Mouse (Mus musculus) forebrain, postnatal 0 days (tissue): ENCODE measurements around the gene Cab39. TPM values are rescaled to one million over a fixed set of nuclear protein-coding genes. Genes with fewer than 3 reads are reported as not detected.

Source experiments
- ATAC-seq: fragments of 200-750 bp; cut with Nextera tagmentation; 2 replicates; pipeline ENCODE4 v1.8.0; 2017; ENCODE audit warnings: mild to moderate bottlenecking, moderate library complexity
- DNase-seq: peaks from one replicate; pipeline ENCODE4 v3.0.0-alpha.2; 2015
- H3K27ac ChIP-seq: fragments of 300-500 bp; sonication (generic); 2 replicates; pipeline ENCODE4 v1.5.1; 2014; ENCODE audit warnings: low read depth, mild to moderate bottlenecking, antibody characterized with exemption, low read length, moderate library complexity, mixed read lengths
- H3K27me3 ChIP-seq: fragments of 300-500 bp; sonication (generic); 2 replicates; pipeline ENCODE4 v1.6.1; 2014; ENCODE audit warnings: mild to moderate bottlenecking, low read length, mixed read lengths; ENCODE audit not compliant: insufficient read depth
- H3K36me3 ChIP-seq: fragments of 300-500 bp; sonication (generic); 2 replicates; pipeline ENCODE4 v1.6.1; 2014; ENCODE audit warnings: mild to moderate bottlenecking, moderate library complexity; ENCODE audit not compliant: insufficient read depth
- H3K4me1 ChIP-seq: fragments of 300-500 bp; sonication (generic); 2 replicates; pipeline ENCODE4 v1.6.1; 2014; ENCODE audit warnings: antibody characterized with exemption; ENCODE audit not compliant: insufficient read depth
- H3K4me2 ChIP-seq: fragments of 300-500 bp; sonication (generic); 2 replicates; pipeline ENCODE4 v1.6.1; 2014; ENCODE audit warnings: low read depth, mild to moderate bottlenecking, moderate library complexity
- H3K4me3 ChIP-seq: fragments of 300-500 bp; sonication (generic); 2 replicates; pipeline ENCODE4 v1.5.1; 2014; ENCODE audit warnings: low read depth, low read length, mixed read lengths
- H3K9ac ChIP-seq: fragments of 300-500 bp; sonication (generic); 2 replicates; pipeline ENCODE4 v1.6.1; 2014; ENCODE audit warnings: mild to moderate bottlenecking
- H3K9me3 ChIP-seq: fragments of 300-500 bp; sonication (generic); 2 replicates; pipeline ENCODE4 v1.6.1; 2016; ENCODE audit warnings: low read length
- CTCF ChIP-seq: sonication (generic); IDR thresholded peaks from 2 replicates; pipeline ENCODE4 v1.5.1; 2016; ENCODE audit warnings: antibody characterized with exemption, control low read depth, low read depth
- WGBS: fragments of 180-500 bp; shearing (Covaris S2); extraction: QIAGEN DNeasy Blood & Tissue Kit; methylation state at CpG from one replicate; pipeline ENCODE4 v1.1.7; 2014; 5-methylcytosine and 5-hydroxymethylcytosine counted together
- polyA plus RNA-seq: library from polyadenylated mRNA; unstranded; fragments of >200 nt; fragmentation: Nextera tagmentation; extraction: Ambion mirVana; gene quantifications from 2 replicates; pipeline ENCODE4 v1.2.1, GENCODE M21; 2015
- total RNA-seq: library from RNA; depleted of rRNA; stranded (reverse); fragments of >200 nt; gene quantifications from 2 replicates; pipeline ENCODE4 v1.2.3, GENCODE M21; 2014

Gene Cab39
- total and polyA plus RNA-seq, 2 experiments from 2014 or later = 46.1 to 216 TPM

DNA sequence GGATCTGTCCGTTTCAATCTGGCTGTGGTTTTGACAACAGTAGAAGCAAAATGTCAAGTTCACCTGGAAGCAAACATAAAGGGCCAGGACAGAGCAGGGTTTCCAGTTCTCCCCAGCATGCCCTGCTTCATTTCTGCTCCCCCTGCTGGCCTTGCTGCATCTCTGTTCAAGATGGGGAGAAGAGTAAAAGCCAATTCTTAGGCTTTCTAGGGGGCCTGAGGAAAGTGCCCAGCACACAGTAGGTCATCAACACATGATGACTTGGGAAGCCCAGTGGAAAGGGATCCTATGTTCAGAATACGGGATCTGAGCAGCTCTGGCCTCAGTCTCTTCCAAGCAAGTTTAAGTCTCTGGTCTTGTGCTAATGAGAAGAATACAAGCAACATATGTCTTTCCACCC is 61.2 kb downstream of the Cab39 start:
- H3K27me3 ChIP-seq = no peaks in the 10 kb centered on the region
- no peak overlapping the region for H3K4me2 ChIP-seq
- H3K9me3 ChIP-seq = no peaks in the 10 kb centered on the region
- no peak overlapping the region for H3K9ac ChIP-seq
- DNase-seq (no peak), ATAC-seq (no peak)
- no peak overlapping the region for H3K27ac ChIP-seq
- peak; percentile 47 for TF ChIP-seq CTCF
- no peaks in the 10 kb centered on the region for H3K4me1 ChIP-seq
- H3K36me3 ChIP-seq = peaks cover 15% of the 10 kb centered on the region
- WGBS = 92% methylated on average over 2 of the region's 2 CpGs
- no peak overlapping the region for H3K4me3 ChIP-seq

DNA sequence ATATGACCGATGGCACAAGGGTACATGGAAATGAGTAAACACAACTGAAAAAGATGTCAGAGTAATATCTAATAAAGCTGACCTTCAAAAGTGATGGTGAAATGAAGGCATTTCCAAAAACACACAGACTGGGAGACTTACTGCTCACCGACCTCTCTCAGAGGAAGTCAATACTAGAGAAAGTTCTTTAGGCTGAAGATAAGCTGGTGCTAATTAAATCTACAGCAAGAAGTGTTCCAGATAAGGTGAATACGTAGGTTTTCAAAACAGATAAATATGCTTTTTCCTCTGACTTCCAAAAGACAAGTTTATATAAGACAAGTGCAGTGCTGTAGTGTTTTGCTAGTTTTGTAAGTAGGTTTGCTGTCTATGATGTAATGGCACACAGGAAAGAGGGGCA is 63.0 kb downstream of the Cab39 start:
- DNase-seq (no peak), ATAC-seq (no peak)
- H3K36me3 ChIP-seq = peaks cover 10% of the 10 kb centered on the region
- no peak overlapping the region for H3K4me3 ChIP-seq
- no peak for TF ChIP-seq CTCF
- no peaks in the 10 kb centered on the region for H3K27me3 ChIP-seq
- no peak overlapping the region for H3K27ac ChIP-seq
- no peak overlapping the region for H3K9ac ChIP-seq
- no peak overlapping the region for H3K4me2 ChIP-seq
- WGBS = 90% methylated on average over 3 of the region's 3 CpGs
- no peaks in the 10 kb centered on the region for H3K4me1 ChIP-seq
- H3K9me3 ChIP-seq = 0 out of 2 replicates have a peak, but pooled peaks cover under 1% of the 10 kb centered on the region

DNA sequence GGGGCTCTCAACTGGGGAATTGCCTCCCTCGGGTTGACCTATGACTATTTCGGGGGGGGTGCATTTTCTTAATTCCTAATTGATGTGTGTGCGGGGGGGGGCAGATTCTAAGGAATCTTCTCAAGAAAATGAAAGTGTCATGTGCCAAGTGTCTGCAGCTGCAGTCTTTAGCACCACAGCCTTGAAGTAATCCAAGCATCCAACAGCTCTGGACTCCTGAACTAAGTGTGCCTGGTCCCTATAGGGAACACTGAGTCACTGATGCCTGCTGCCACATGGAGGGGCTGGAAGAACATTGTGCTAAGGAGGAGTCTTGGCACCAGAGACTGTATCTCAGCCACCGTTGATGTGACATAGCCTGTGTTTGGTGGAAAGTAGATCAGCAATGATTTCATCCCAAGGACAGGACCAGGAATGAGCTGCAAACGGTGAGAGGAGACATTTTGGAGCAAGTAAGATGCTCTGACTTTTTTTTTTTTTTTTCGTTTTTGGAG is 64.1 kb downstream of the Cab39 start:
- DNase-seq = no peak
- 75% methylated on average over 6 of the region's 6 CpGs for WGBS

DNA sequence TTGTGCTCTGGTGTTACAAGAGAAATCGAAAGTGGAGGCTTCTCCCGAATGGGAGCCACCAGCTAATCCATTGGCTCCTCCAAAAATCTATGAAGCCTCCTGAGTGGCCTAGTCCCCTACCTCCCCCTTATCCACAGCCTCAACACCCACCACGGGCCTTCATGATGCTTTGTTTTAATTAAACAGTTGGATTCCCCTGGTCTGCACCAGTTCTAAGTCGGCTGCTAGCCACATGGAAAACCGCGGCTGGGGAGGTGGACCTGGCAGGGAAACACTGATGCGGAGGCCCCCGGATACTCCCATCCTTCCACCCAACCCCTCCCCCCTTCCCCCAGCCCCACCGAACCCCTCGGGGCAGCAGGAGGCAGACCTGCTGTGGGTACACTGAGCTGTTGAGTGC is 71.1 kb downstream of the Cab39 start:
- Histone ChIP-seq H3K36me3 (no peaks in the 10 kb centered on the region), H3K4me1 (no peaks in the 10 kb centered on the region), H3K4me3 (no peak overlapping the region), H3K27ac (no peak overlapping the region), H3K9ac (no peak overlapping the region), H3K27me3 (no peaks in the 10 kb centered on the region), H3K9me3 (0 out of 2 replicates have a peak, but pooled peaks cover 4% of the 10 kb centered on the region), H3K4me2 (no peak overlapping the region)
- ATAC-seq (no peak), DNase-seq (no peak)
- 92% methylated on average over 10 of the region's 10 CpGs for WGBS
- no peak for TF ChIP-seq CTCF

More for the DNA sequence above, 64.1 kb downstream of the Cab39 start:
- peak; percentile 39 for TF ChIP-seq CTCF
- H3K9me3 ChIP-seq = 0 out of 2 replicates have a peak, but pooled peaks cover 4% of the 10 kb centered on the region
- H3K36me3 ChIP-seq = peaks cover under 1% of the 10 kb centered on the region; the same call in 1 of the 2 replicates
- no peak for ATAC-seq
- H3K27me3 ChIP-seq = no peaks in the 10 kb centered on the region
- H3K4me1 ChIP-seq = no peaks in the 10 kb centered on the region
- H3K27ac ChIP-seq = no peak overlapping the region
- no peak overlapping the region for H3K4me3 ChIP-seq
- no peak overlapping the region for H3K4me2 ChIP-seq
- H3K9ac ChIP-seq = no peak overlapping the region

GRCm38 (mm10) chr1:85870001-85870400 is 76.8 kb downstream of the Cab39 start:
- Histone ChIP-seq H3K4me1 (no peaks in the 10 kb centered on the region), H3K36me3 (no peaks in the 10 kb centered on the region), H3K9ac (no peak overlapping the region), H3K4me3 (no peak overlapping the region), H3K27me3 (no peaks in the 10 kb centered on the region), H3K27ac (peak overlapping the region; percentile 57; the same call in 1 of the 2 replicates), H3K4me2 (no peak overlapping the region), H3K9me3 (0 out of 2 replicates have a peak, but pooled peaks cover 3% of the 10 kb centered on the region)
- DNase-seq (peak; percentile 56), ATAC-seq (peak; percentile 90)
- no peak for TF ChIP-seq CTCF
- 60% methylated on average over 7 of the region's 7 CpGs for WGBS

DNA sequence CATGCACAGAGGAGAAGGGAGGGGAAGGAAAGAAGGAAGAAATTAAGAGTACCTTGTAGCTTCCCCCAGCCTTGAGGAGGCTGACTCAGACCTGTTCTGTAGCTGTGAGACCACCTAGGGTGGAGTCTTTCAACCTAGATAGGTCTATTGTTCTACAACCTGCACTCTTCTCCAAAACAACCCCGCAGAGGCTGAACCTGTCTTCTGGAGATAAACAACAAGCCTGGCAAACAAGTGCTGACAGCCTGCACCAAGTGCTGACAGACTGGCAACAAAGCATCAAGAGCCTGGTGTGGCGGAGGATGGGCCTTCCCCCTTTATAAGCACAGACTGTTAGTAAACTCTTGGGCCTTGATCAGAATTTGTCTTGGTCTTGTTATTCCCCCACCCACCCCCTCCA is 77.3 kb downstream of the Cab39 start:
- no peak for TF ChIP-seq CTCF
- DNase-seq = peak; percentile 22
- Histone ChIP-seq H3K4me2 (no peak overlapping the region), H3K4me1 (no peaks in the 10 kb centered on the region), H3K9ac (no peak overlapping the region), H3K9me3 (0 out of 2 replicates have a peak, but pooled peaks cover 3% of the 10 kb centered on the region), H3K27ac (0 out of 2 replicates have a peak overlapping the region, but pooled peaks have one; percentile 29), H3K27me3 (no peaks in the 10 kb centered on the region), H3K36me3 (no peaks in the 10 kb centered on the region), H3K4me3 (no peak overlapping the region)
- peak; percentile 62 for ATAC-seq
- WGBS = 63% methylated on average over 2 of the region's 2 CpGs

DNA sequence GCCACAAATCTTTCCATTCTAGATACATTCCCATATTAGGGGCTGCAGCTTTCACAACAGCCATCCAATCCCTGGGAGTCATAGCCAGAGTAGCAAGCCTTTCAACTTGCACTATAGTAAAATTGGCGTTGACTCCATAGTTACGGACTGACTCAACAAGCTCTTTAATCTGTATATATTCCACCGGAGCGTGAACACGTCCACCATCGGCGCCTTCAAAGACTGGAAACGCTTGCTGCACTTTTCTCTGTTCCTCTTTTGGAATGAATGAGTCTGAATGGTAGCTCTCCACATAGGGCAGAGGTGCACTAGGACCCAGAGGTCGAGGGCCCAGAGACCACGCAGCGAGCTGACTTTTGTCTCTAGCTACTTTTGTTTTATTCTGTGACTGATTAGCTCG is 88.8 kb downstream of the Cab39 start:
- Histone ChIP-seq H3K9ac (no peak overlapping the region), H3K4me3 (no peak overlapping the region), H3K9me3 (no peaks in the 10 kb centered on the region), H3K27ac (no peak overlapping the region), H3K27me3 (no peaks in the 10 kb centered on the region), H3K4me2 (no peak overlapping the region), H3K36me3 (no peaks in the 10 kb centered on the region), H3K4me1 (no peaks in the 10 kb centered on the region)
- WGBS = 90% methylated on average over 12 of the region's 12 CpGs
- DNase-seq (no peak), ATAC-seq (no peak)
- TF ChIP-seq CTCF = no peak
